Mouse (Mus musculus) liver, embryonic 16.5 days (tissue): Measurements from ENCODE around the gene A630095N17Rik. TPM values are rescaled to one million over a fixed set of nuclear protein-coding genes. Genes with fewer than 3 reads are reported as not detected.

Experiments used
- ATAC-seq: fragments of 200-750 bp; cut with Nextera tagmentation; 2 replicates; pipeline ENCODE4 v1.8.0; 2017; ENCODE audit warnings: low read depth, mild to moderate bottlenecking, moderate number of reproducible peaks, moderate library complexity
- H3K27ac ChIP-seq: fragments of 300-500 bp; sonication (generic); 2 replicates; pipeline ENCODE4 v1.5.1; 2014; ENCODE audit warnings: mild to moderate bottlenecking, low read length
- H3K27me3 ChIP-seq: fragments of 300-500 bp; sonication (generic); 2 replicates; pipeline ENCODE4 v1.6.1; 2014; ENCODE audit warnings: low read depth, low read length, mixed read lengths; ENCODE audit not compliant: control insufficient read depth, insufficient read depth
- H3K36me3 ChIP-seq: fragments of 300-500 bp; sonication (generic); 2 replicates; pipeline ENCODE4 v1.6.1; 2014; ENCODE audit warnings: mild to moderate bottlenecking; ENCODE audit not compliant: control insufficient read depth, insufficient read depth
- H3K4me1 ChIP-seq: fragments of 300-500 bp; sonication (generic); 2 replicates; pipeline ENCODE4 v1.6.1; 2014; ENCODE audit warnings: low read depth, low read length, mixed read lengths; ENCODE audit not compliant: control insufficient read depth
- H3K4me2 ChIP-seq: fragments of 300-500 bp; sonication (generic); 2 replicates; pipeline ENCODE4 v1.6.1; 2014; ENCODE audit warnings: low read depth, low read length, mixed read lengths
- H3K4me3 ChIP-seq: fragments of 300-500 bp; sonication (generic); 2 replicates; pipeline ENCODE4 v1.5.1; 2014; ENCODE audit warnings: low read depth, mild to moderate bottlenecking, low read length
- H3K9ac ChIP-seq: fragments of 300-500 bp; sonication (generic); 2 replicates; pipeline ENCODE4 v1.6.1; 2014; ENCODE audit warnings: low read depth, low read length
- H3K9me3 ChIP-seq: fragments of 300-500 bp; sonication (generic); replicated peaks from 2 replicates; pipeline ENCODE4 v1.6.1; 2016; ENCODE audit warnings: low read length; ENCODE audit not compliant: control insufficient read depth
- WGBS: fragments of 180-500 bp; shearing (Covaris S2); extraction: QIAGEN DNeasy Blood & Tissue Kit; methylation state at CpG from one replicate; pipeline ENCODE4 v1.1.7; 2014; ENCODE audit not compliant: insufficient replicate concordance; 5-methylcytosine and 5-hydroxymethylcytosine counted together
- polyA plus RNA-seq: library from polyadenylated mRNA; unstranded; fragments of >200 nt; fragmentation: Nextera tagmentation; extraction: Ambion mirVana; gene quantifications from 2 replicates; pipeline ENCODE4 v1.2.1, GENCODE M21; 2015

The A630095N17Rik gene
- polyA plus RNA-seq, 1 experiment from 2014 or later, result not detected

- Histone ChIP-seq H3K9me3 (no peaks in the 10 kb centered on the region), H3K4me2 (no peak overlapping the region), H3K36me3 (no peaks in the 10 kb centered on the region), H3K4me1 (peaks cover 11% of the 10 kb centered on the region), H3K27me3 (no peaks in the 10 kb centered on the region), H3K27ac (peak overlapping the region; percentile 69), H3K9ac (no peak overlapping the region), H3K4me3 (no peak overlapping the region)
- WGBS, result 31% methylated on average over 4 of the region's 4 CpGs
- ATAC-seq, result peak; percentile 87
Observed at GRCm38 (mm10) chr1:75229158-75229557, 2.7 kb downstream of the A630095N17Rik start.

DNA sequence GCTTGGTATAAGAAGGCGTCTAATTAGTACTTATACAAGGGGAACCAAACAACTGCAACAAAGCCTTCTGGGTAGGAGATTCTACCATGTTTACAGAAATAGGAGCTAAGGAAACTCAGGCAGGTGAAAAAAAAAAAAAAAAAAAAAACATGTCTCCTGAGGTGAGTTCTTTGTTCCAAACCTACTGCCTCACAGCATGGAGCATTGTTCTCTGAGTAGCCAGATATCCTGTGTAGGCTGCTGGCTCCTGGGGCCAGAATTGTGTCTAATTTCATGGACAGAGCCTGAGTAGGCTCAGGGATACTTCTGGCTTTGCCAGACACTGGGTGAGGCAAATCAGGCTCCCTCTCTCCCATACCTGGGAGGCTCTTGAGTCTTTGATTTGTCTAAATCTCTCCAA is 4.2 kb downstream of the A630095N17Rik start:
- no peak overlapping the region for H3K4me3 ChIP-seq
- H3K27ac ChIP-seq, result no peak overlapping the region
- H3K9ac ChIP-seq, result no peak overlapping the region
- no peaks in the 10 kb centered on the region for H3K9me3 ChIP-seq
- no peaks in the 10 kb centered on the region for H3K36me3 ChIP-seq
- ATAC-seq, result no peak
- H3K4me2 ChIP-seq, result no peak overlapping the region
- peaks cover 10% of the 10 kb centered on the region for H3K4me1 ChIP-seq
- H3K27me3 ChIP-seq, result no peaks in the 10 kb centered on the region
- 82% methylated on average over 1 of the region's 1 CpGs for WGBS

DNA sequence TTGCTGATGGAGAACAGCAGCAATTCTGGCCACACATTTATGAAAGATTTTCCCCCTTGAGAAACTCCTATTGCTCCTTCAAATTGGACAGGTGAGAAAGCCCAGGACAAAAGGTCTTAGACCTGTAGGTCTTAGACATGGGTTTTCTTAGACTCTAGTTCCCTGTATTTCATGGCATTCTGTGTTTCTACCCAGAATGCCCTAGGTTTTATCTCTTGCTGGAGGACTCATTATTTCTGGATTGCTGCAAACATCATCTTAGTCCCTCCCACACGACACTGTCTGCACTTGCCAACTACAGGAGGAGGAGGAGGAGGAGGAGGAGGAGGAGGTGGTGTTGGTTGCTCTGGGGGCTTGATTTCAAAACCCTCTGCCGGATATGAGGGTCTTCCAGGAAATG is 5.8 kb downstream of the A630095N17Rik start:
- Histone ChIP-seq H3K27me3 (no peaks in the 10 kb centered on the region), H3K9ac (no peak overlapping the region), H3K4me1 (peaks cover 5% of the 10 kb centered on the region), H3K36me3 (no peaks in the 10 kb centered on the region), H3K4me3 (no peak overlapping the region), H3K4me2 (no peak overlapping the region), H3K9me3 (no peaks in the 10 kb centered on the region), H3K27ac (no peak overlapping the region)
- no peak for ATAC-seq
- WGBS, result 33% methylated on average over 2 of the region's 2 CpGs

DNA sequence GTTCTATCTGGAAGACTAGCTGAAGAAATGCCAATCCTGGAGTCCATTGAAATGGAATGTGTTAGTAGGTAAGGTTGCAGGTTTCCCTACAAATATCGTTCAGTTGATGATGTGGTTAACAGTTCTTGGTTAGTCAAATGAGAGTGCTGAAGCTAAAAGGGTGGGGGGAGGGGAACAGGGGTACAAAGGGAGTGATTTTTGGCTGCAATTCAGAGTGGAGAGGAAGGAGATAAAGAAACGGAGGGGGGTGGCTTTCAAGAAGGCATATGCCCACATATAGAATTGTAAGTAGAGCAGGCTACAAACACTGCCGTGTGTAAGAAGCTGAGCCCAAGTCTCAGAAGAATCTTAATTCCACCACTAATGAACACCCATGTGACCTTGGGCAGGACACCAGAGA is 6.4 kb downstream of the A630095N17Rik start:
- Histone ChIP-seq H3K27ac (no peak overlapping the region), H3K9me3 (no peaks in the 10 kb centered on the region), H3K4me3 (no peak overlapping the region), H3K4me2 (no peak overlapping the region), H3K27me3 (peaks cover 5% of the 10 kb centered on the region), H3K4me1 (peaks cover 5% of the 10 kb centered on the region), H3K36me3 (no peaks in the 10 kb centered on the region), H3K9ac (no peak overlapping the region)
- WGBS, result 19% methylated on average over 3 of the region's 3 CpGs
- no peak for ATAC-seq

GRCm38 (mm10) chr1:75223532-75223931 is 8.4 kb downstream of the A630095N17Rik start:
- Histone ChIP-seq H3K4me2 (no peak overlapping the region), H3K9ac (no peak overlapping the region), H3K4me3 (no peak overlapping the region), H3K4me1 (peaks cover 8% of the 10 kb centered on the region), H3K27me3 (peaks cover 14% of the 10 kb centered on the region), H3K27ac (no peak overlapping the region), H3K36me3 (no peaks in the 10 kb centered on the region), H3K9me3 (no peaks in the 10 kb centered on the region)
- WGBS, result 18% methylated on average over 6 of the region's 6 CpGs
- no peak for ATAC-seq

GRCm38 (mm10) chr1:75222926-75223325 is 9.0 kb downstream of the A630095N17Rik start:
- Histone ChIP-seq H3K9ac (no peak overlapping the region), H3K4me3 (no peak overlapping the region), H3K27me3 (peaks cover 14% of the 10 kb centered on the region), H3K4me2 (no peak overlapping the region), H3K9me3 (no peaks in the 10 kb centered on the region), H3K27ac (no peak overlapping the region), H3K36me3 (no peaks in the 10 kb centered on the region), H3K4me1 (peaks cover 8% of the 10 kb centered on the region)
- no peak for ATAC-seq
- WGBS, result 51% methylated on average over 6 of the region's 6 CpGs

DNA sequence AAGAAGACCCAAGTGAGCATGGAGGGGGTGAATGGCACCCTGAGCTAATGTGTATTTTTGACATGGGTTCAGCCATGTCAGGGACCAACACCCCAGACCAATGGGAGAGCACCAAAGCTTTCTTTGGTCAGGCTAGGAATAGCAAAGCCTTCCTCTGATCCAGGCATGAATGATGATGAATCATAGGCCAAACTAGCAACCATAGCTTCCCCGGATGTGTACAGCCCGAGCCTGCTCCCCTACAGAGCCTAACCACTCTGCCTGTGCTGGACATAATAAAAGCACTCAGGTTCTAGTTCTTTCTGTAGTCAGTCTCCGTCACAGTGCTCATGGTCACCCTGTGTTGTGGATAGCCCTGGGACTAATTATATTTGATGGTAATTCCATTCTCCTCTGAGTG is 10.4 kb downstream of the A630095N17Rik start:
- WGBS, result 68% methylated on average over 3 of the region's 3 CpGs
- Histone ChIP-seq H3K4me2 (no peak overlapping the region), H3K4me1 (peaks cover 22% of the 10 kb centered on the region), H3K27me3 (peaks cover 14% of the 10 kb centered on the region), H3K9me3 (no peaks in the 10 kb centered on the region), H3K36me3 (peaks cover 5% of the 10 kb centered on the region), H3K9ac (no peak overlapping the region), H3K4me3 (no peak overlapping the region), H3K27ac (no peak overlapping the region)
- no peak for ATAC-seq

GRCm38 (mm10) chr1:75219531-75219930 is 12.4 kb downstream of the A630095N17Rik start, which contains the start of gene Tuba4a:
TSS of gene Tuba4a (minus strand) at chr1:75219865.
- H3K4me1 ChIP-seq, result peaks cover 42% of the 10 kb centered on the region
- H3K9me3 ChIP-seq, result no peaks in the 10 kb centered on the region
- peaks cover 25% of the 10 kb centered on the region for H3K36me3 ChIP-seq
- H3K27ac ChIP-seq, result peak within 1 kb of the TSS; percentile 97
- peak within 1 kb of the TSS; percentile 83 for H3K4me3 ChIP-seq
- peaks cover 14% of the 10 kb centered on the region for H3K27me3 ChIP-seq
- peak; percentile 3; the same call in 1 of the 2 replicates for ATAC-seq
- H3K9ac ChIP-seq, result peak within 1 kb of the TSS; percentile 87
- WGBS, result 2% methylated on average over 34 of the region's 34 CpGs
- H3K4me2 ChIP-seq, result peak within 1 kb of the TSS; percentile 97

DNA sequence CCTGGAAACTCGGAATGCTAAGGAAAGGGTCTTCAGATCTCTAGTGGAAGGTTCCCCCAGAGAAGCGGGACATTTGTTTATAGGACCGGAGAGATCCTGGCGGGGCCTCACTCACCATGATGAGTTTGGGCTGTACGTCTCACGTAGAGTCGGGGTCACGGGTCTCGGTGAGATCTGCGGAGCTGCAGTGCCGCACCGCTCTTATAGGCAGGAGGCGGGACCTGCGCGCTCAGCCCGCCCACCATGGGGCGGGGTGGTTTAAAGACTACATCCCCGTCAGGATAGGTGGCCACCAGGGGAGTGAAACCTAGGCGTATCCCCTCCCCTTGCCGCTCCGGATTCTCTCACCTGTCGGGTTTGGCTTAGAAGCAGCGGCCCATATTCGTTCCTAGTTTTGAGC is 12.8 kb downstream of the A630095N17Rik start:
- H3K4me1 ChIP-seq, result peaks cover 46% of the 10 kb centered on the region
- peak; percentile 90 for ATAC-seq
- peaks cover 30% of the 10 kb centered on the region for H3K36me3 ChIP-seq
- H3K4me2 ChIP-seq, result peak overlapping the region; percentile 97
- peak overlapping the region; percentile 97 for H3K27ac ChIP-seq
- H3K9me3 ChIP-seq, result no peaks in the 10 kb centered on the region
- H3K9ac ChIP-seq, result peak overlapping the region; percentile 87
- WGBS, result under 1% methylated on average over 24 of the region's 24 CpGs
- H3K27me3 ChIP-seq, result peaks cover 14% of the 10 kb centered on the region
- H3K4me3 ChIP-seq, result peak overlapping the region; percentile 83
